Mouse (Mus musculus): ENCODE measurements around the gene Phrf1. TPM values are rescaled to one million over a fixed set of nuclear protein-coding genes. Genes with fewer than 3 reads are reported as not detected.

Phrf1 gene
- total and polyA plus RNA-seq, 2 experiments from 2014 or later, result 35.8 to 53.8 TPM

DNA sequence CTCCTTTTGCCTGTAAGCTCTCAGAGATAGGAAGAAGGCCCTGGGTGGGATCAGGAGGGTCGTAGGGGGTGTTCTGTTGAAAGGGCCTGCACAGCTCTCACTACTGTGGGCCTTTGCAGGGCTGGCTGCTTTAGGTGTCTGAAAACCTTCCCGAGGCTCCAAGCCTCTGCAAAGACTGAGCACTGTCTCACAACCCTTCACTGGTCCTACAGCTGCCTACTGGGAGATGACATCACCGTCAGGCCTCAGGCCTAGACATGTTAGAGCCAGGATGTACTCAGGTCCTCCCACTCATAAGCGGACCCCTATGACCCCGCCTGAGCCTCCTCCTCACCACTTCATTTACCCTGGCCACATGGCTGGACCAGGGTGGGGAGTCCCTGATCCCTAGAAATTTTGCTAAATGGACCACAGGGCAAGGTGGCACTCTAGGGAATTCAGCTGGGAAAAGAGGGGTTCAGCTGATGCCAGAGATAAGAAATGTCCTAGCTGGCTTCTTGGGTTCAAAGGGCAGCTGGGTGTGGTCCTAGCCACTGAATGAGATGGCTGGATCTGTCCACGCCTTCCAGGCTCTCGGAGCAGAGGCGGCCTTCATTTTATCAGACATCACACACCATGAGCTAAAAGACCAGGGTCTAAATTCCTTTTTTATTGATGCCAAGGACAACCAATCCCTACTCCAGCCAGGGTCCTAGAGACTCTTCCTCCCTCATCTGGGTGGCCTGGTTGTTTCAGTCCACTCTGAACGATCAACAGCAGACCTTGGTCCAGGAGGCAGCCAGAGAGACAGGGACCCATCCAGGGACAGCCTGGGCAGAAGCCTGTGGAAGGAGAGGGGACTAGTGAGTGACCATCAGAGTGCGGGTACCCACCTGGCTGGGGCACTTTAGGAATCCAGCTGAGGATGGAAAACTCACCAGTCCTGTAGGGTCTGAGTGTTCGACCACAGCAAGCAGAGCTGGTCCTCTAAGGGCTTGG, 49.4 kb downstream of the Phrf1 start:
- no peak overlapping the region for H3K27ac ChIP-seq (ENCODE audit: low read depth, low read length)
- WGBS, result 86% methylated on average over 11 of the region's 11 CpGs
- H3K9ac ChIP-seq, result no peak overlapping the region
- no peak for TF ChIP-seq CTCF (IDR thresholded peaks at IDR 0.05; ENCODE audit: low read depth)
- DNase-seq (no peak), ATAC-seq (no peak)
- no peaks in the 10 kb centered on the region for H3K9me3 ChIP-seq (ENCODE audit: low read length)
- no peaks in the 10 kb centered on the region for H3K36me3 ChIP-seq (ENCODE audit: insufficient read depth)
- no peak overlapping the region for H3K4me3 ChIP-seq (ENCODE audit: low read depth, low read length)
- no peaks in the 10 kb centered on the region for H3K27me3 ChIP-seq (ENCODE audit: insufficient read depth, low read length)
- peak overlapping the region; percentile 99; the same call in 1 of the 2 replicates for H3K4me2 ChIP-seq (ENCODE audit: low read depth)
- no peaks in the 10 kb centered on the region; the same call in 1 of the 2 replicates for H3K4me1 ChIP-seq (ENCODE audit: insufficient read depth)

DNA sequence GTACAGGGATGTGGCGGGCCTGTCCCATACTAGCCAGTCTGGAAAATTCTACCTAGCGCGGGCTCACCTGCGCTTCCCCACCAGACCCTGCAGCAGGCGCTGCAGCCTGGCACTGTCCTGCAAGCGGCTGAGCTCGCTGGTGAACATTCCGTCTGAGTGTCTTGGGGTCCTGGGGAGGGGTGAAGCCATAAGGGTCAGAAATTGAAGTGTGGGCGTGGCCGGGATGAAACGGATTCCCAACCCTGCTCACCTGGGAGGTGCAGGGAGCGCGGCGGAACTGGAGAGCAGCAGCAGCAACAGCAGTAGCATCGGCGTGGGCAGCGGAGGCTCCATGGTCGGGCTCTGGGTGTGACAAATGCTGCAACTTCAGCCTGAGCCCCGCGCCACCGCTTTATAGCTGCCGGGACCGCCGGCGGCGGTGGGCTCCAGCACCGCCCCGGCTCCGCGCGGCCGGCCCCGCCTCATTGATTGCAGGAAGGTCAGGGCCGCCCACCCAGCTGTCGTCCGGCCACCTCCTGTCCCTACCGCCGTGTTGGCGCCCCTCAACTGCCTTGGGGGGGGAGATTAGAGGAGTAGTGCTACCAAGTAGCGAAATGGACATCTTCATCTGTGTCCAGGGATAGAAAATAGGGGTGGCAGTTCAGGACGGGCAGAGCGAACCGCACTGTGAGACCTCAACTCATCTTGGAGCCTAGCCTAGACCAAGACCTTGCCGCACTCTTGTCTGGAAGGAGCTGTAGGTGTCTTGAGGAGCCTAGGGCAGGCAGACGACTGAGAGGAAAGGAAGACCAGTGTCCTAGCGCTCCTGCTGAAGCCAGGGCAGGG, 50.4 kb downstream of the Phrf1 start, which contains the start of gene Sct:
Gene Sct, minus strand, starts transcription at position 368 of the 825 bp plus-strand sequence.
- 3% methylated on average over 46 of the region's 46 CpGs for WGBS
- DNase-seq, result peak; percentile 62
- no peak within 1 kb of the TSS for H3K27ac ChIP-seq (ENCODE audit: low read depth, low read length)

DNA sequence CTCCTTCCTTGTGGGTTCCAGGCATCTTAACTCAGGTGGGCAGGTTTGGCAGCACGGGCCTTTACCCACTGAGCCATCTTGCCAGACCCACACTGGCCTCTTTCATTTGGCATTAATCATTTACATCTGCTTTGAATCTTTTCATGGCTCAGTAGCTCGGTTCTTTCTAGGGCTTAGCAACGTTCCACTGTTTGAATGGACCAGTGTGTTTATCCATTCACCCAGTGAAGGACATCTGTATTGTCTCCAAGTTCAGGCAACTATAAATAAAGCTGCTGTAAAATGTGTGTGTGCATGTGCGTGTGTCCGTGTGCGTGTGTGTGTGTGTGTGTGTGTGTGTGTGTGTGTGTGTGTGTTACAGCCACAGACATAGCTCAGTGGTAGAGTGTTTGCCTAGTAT, 52.9 kb downstream of the Phrf1 start:
- Histone ChIP-seq H3K9me3 (ENCODE audit: low read length) (no peaks in the 10 kb centered on the region), H3K27me3 (ENCODE audit: insufficient read depth, low read length) (no peaks in the 10 kb centered on the region), H3K4me2 (ENCODE audit: low read depth) (no peak overlapping the region), H3K27ac (ENCODE audit: low read depth, low read length) (no peak overlapping the region), H3K36me3 (ENCODE audit: insufficient read depth) (no peaks in the 10 kb centered on the region), H3K4me1 (ENCODE audit: insufficient read depth) (no peaks in the 10 kb centered on the region; the same call in 1 of the 2 replicates), H3K9ac (no peak overlapping the region), H3K4me3 (ENCODE audit: low read depth, low read length) (no peak overlapping the region)
- DNase-seq, result no peak
- 18% methylated on average over 6 of the region's 6 CpGs for WGBS
- ATAC-seq, result peak; percentile 44; the same call in 1 of the 2 replicates
- no peak for TF ChIP-seq CTCF (IDR thresholded peaks at IDR 0.05; ENCODE audit: low read depth)

More for the DNA sequence above, 50.4 kb downstream of the Phrf1 start, which contains the start of gene Sct:
- ATAC-seq, result peak; percentile 84
- TF ChIP-seq CTCF (IDR thresholded peaks at IDR 0.05; ENCODE audit: low read depth), result peak; percentile 69
- Histone ChIP-seq H3K9ac (peak within 1 kb of the TSS; percentile 59), H3K4me3 (ENCODE audit: low read depth, low read length) (peak within 1 kb of the TSS; percentile 45), H3K36me3 (ENCODE audit: insufficient read depth) (no peaks in the 10 kb centered on the region), H3K9me3 (ENCODE audit: low read length) (no peaks in the 10 kb centered on the region), H3K4me2 (ENCODE audit: low read depth) (peak within 1 kb of the TSS; percentile 99), H3K27me3 (ENCODE audit: insufficient read depth, low read length) (no peaks in the 10 kb centered on the region), H3K4me1 (ENCODE audit: insufficient read depth) (no peaks in the 10 kb centered on the region; the same call in 1 of the 2 replicates)

DNA sequence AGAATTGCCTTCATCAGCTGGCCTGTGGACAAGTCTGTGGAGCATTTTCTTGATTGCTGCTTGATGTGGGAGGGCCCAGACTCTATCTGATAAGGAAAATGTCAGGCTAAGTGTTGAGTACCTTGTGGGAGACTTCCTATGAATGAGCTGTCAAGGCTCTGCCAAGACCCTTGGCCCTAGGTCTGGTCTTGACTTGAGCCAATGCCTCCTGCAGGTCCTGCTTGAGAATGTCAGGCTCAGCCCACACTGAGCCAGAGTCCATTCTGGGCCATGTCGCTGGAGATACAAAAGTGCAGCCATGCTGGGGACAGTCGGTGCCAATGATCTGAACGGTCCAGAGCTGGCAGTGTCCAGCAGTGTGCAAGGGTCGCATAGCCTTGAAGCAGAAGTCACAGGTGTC, 54.2 kb downstream of the Phrf1 start:
- Histone ChIP-seq H3K27ac (ENCODE audit: low read depth, low read length) (no peak overlapping the region), H3K9ac (no peak overlapping the region), H3K4me1 (ENCODE audit: insufficient read depth) (no peaks in the 10 kb centered on the region; the same call in 1 of the 2 replicates), H3K36me3 (ENCODE audit: insufficient read depth) (no peaks in the 10 kb centered on the region), H3K4me3 (ENCODE audit: low read depth, low read length) (no peak overlapping the region), H3K9me3 (ENCODE audit: low read length) (no peaks in the 10 kb centered on the region), H3K4me2 (ENCODE audit: low read depth) (no peak overlapping the region), H3K27me3 (ENCODE audit: insufficient read depth, low read length) (no peaks in the 10 kb centered on the region)
- DNase-seq (no peak), ATAC-seq (no peak)
- TF ChIP-seq CTCF (IDR thresholded peaks at IDR 0.05; ENCODE audit: low read depth), result no peak
- 84% methylated on average over 4 of the region's 4 CpGs for WGBS

DNA sequence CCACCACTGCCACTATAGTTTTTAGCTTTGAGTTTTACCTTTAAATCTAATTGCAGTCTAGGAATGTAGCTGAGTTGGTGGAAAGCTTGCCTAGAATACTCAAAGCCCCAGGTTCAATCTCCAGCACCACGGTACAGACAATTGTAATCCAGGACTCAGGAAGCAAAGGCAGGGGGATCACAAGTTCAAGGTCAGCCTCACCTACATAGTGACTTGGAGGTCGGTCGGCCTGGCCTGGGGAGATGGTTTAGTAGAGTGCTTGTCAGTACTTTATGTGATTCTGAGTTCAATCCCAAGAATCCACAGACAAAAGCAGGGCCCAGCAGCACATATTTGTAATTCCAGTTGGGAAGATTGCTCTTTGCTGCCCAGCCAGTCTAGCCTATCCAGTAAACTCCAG, 59.5 kb downstream of the Phrf1 start:
- ATAC-seq (no peak), DNase-seq (no peak)
- WGBS, result 86% methylated on average over 3 of the region's 3 CpGs
- no peak overlapping the region for H3K27ac ChIP-seq (ENCODE audit: low read depth, low read length)
- H3K4me1 ChIP-seq (ENCODE audit: insufficient read depth), result 0 out of 2 replicates have a peak, but pooled peaks cover 3% of the 10 kb centered on the region
- no peaks in the 10 kb centered on the region for H3K36me3 ChIP-seq (ENCODE audit: insufficient read depth)
- H3K4me2 ChIP-seq (ENCODE audit: low read depth), result no peak overlapping the region
- H3K27me3 ChIP-seq (ENCODE audit: insufficient read depth, low read length), result peaks cover 9% of the 10 kb centered on the region
- H3K4me3 ChIP-seq (ENCODE audit: low read depth, low read length), result no peak overlapping the region
- no peak overlapping the region for H3K9ac ChIP-seq
- no peaks in the 10 kb centered on the region for H3K9me3 ChIP-seq (ENCODE audit: low read length)
- TF ChIP-seq CTCF (IDR thresholded peaks at IDR 0.05; ENCODE audit: low read depth), result no peak

DNA sequence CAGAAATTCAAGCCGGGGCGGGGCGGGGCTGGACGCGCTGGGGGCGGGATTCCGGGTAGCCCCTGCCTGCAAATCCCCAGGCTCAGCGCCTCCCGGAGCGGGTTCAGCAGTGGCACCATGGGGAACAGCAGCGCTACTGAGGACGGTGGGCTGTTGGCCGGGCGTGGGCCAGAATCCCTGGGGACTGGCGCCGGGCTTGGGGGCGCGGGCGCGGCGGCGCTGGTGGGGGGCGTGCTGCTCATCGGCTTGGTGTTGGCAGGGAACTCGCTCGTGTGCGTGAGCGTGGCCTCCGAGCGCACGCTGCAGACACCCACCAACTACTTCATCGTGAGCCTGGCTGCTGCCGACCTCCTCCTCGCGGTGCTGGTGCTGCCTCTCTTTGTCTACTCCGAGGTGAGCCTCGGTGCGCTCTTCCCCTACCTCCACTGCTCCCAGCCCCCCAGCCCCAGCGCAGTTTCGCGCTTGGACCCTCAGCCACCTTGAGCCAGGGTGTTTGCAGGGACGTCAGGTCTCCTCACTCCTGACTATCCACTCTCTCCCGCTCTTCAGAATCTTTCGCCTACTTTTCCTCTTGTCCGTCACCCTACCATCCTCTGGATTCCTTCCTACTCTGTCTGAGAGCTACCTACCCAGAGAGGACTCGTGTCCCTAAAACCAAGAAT, 63.5 kb downstream of the Phrf1 start, which contains the start of gene Drd4:
Gene Drd4, plus strand, starts transcription at position 86 of the 662 bp plus-strand sequence.
- TF ChIP-seq CTCF (IDR thresholded peaks at IDR 0.05; ENCODE audit: low read depth), result no peak
- H3K4me3 ChIP-seq (ENCODE audit: low read depth, low read length), result peak within 1 kb of the TSS; percentile 50
- peak; percentile 72 for ATAC-seq
- H3K9ac ChIP-seq, result peak within 1 kb of the TSS; percentile 64
- H3K4me1 ChIP-seq (ENCODE audit: insufficient read depth), result peaks cover 6% of the 10 kb centered on the region; the same call in 1 of the 2 replicates
- no peak within 1 kb of the TSS for H3K27ac ChIP-seq (ENCODE audit: low read depth, low read length)
- peak within 1 kb of the TSS; percentile 96 for H3K4me2 ChIP-seq (ENCODE audit: low read depth)
- WGBS, result 3% methylated on average over 45 of the region's 46 CpGs
- peaks cover 32% of the 10 kb centered on the region for H3K27me3 ChIP-seq (ENCODE audit: insufficient read depth, low read length)
- peak; percentile 72 for DNase-seq
- peaks cover 4% of the 10 kb centered on the region for H3K36me3 ChIP-seq (ENCODE audit: insufficient read depth)
- no peaks in the 10 kb centered on the region for H3K9me3 ChIP-seq (ENCODE audit: low read length)
